Mouse (Mus musculus) thymus, adult 2 months (tissue): ENCODE data around the gene Kctd3.

Experiments used
- CTCF ChIP-seq: fragments of 200-500 bp; IDR thresholded peaks from 2 replicates; pipeline ENCODE4 v1.5.1; 2012; ENCODE audit warnings: mild to moderate bottlenecking, control low read depth, low read length, moderate library complexity, borderline replicate concordance; ENCODE audit not compliant: control insufficient read depth, poor library complexity, insufficient read depth; ENCODE audit errors: extremely low read depth
- POLR2A ChIP-seq: fragments of 200-500 bp; IDR thresholded peaks from 2 replicates; pipeline ENCODE4 v1.6.1; 2012; ENCODE audit warnings: mild to moderate bottlenecking, low read length, control low read depth, moderate library complexity; ENCODE audit not compliant: control insufficient read depth, poor library complexity, insufficient read depth; ENCODE audit errors: extremely low read depth

DNA sequence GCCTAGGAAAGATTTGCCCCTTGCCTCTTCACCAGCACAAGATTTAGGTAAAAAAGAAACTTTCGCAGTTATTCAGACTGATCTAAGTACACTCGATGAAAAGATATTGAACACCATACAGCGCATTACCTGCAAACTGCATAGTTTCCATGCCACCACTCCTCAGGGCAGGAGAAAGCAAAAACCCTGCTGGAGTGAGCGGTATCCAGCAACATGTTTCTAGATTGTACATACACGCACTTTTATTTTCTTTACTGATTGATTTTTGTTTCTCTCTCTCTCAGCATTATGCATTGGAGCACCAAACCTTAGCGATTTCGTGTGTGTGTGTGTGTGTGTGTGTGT, 311 bp upstream of the Kctd3 start:
- no peak for TF ChIP-seq CTCF
- no peak for TF ChIP-seq POLR2A
